Mouse (Mus musculus) heart, postnatal 36 days (tissue): Measurements from ENCODE around the gene Crabp2. TPM values are rescaled to one million over a fixed set of nuclear protein-coding genes. Genes with fewer than 3 reads are reported as not detected.
A peak's percentile ranks its signal among the peaks of the same experiment; 100 is the strongest.

Experiments
- DNase-seq, 2 experiments: peaks; one replicate each; pipeline ENCODE4 v3.0.0; 2021 to 2022
- intact Hi-C: fragments of 180-260 bp; cut with DNase I; formaldehyde crosslinking; loops from one replicate; pipeline ENCODE4 v1.15.1; 2025
- total RNA-seq, 2 experiments: library from RNA; stranded (reverse); gene quantifications; 2 replicates each; pipeline ENCODE4 v1.2.3; 2021

Crabp2 gene
- total RNA-seq, 2 experiments from 2014 or later = not detected

DNA sequence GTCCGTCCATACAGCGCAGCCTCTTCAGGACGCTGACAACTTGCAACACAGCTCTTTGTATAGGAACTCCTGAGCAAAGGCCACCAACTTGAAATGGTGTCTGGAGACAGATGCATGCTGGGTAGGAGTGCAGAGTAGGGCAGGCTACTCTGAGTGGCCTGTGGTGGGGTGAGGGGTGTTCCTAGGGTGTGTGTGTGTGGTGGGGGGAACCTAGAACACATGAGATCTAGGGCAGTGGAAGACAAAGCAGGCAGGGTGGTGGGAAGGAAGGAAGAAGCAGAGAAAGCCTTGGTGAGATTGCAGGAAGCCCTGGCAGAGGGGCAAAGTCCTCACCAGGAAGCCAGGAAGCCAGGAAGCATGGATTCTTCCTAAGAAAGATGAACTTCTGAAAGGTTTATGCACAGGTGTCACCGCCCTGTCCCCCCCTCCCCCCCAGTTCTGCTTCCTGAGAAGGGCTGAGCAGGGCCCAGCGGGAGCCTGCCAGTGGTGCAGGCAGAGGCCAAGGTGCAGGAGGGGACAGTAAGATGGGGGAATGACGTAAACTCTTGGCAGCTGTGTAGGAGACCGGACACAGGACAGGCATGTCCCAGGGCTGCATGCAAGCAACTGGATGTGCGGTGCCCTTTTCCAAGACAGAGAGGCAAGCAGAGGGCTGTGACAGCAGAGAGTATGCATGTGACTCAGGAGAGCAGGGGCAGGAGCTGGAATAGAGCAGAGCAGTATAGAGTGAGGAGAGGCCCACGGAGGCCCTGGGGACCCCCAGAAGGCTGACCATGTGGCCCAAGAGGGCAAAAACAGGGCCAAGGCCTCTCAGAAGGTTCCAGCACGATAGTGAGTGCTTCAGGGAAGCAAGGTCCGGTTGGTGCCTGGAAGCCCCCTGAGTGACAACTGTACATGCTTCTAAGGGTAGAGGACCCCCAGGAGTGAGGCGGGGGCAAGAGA, 33.7 kb downstream of the Crabp2 start:
- DNase-seq = peak; percentile 65 to 69
- intact Hi-C loops = loop anchor here (1.0 to 5.0 kb wide), 2 partner anchors 12 to 155 kb away; no protein-coding TSS in a partner anchor

DNA sequence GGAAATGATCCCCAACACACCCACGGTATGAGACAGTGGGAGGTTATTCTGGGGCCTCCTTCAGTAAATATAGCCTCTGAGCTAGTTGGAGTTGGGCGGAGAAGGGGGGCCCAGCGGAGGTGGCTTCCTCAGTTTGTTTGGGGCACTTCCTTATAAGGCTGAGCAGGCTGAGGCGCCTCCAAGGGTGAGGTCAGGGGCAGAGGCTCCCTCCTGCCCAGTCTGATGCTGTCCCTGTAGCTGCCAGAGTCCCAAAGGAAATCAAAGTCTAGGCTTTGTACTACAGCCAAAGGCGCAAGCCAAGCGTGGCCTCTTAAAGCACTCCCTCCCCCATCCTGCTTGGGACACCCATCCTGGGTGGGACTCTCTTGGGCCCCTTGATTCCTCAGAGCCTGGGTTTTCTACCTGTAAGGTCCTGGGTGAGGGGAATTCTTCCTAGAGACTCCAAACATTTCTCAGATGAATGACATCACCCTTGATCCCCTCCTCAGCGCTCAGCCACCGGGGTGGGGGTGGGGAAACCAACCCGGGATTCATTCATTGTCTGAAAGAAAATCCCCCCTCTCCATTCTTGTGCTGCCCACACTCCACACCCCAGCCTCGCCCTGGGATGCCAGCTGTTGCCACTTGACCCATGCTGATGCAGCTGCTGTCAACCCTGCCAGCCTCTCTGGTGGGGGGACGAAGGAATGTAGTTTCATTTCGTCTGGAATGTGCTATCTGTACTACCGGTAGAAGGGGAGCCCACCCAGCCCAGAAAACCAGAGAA, 34.6 kb downstream of the Crabp2 start:
- DNase-seq = peak in 1 of 2 experiments; percentile 58
- intact Hi-C loops = loop anchor here (1.0 to 5.0 kb wide), 2 partner anchors 13 to 154 kb away; no protein-coding TSS in a partner anchor

GRCm38 (mm10) chr3:87983627-87984026, 35.2 kb downstream of the Crabp2 start:
- intact Hi-C loops = loop anchor here (5.0 kb wide), 1 partner anchor 154 kb away; no protein-coding TSS in a partner anchor
- no peak for DNase-seq

DNA sequence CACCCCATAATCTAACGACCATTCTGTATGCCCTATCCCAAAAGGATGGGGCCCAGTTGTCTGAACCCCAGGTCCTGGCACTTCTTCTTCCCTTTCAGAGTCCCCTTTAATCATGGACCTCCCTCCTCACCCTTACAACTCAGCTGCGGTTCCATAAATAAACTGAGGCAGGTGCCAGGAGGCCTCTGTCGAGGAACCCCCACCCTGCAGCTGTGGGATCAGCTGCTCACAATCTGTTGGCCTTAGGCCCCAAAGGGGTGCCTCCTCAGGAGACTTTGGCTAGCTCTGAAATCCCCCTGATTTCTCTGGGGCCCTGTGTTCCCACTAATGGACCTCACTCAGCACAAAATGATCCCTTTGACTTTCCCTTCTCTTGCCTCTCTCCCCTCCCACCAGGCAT, 35.6 kb downstream of the Crabp2 start:
- DNase-seq = no peak
- intact Hi-C loops = loop anchor here (5.0 kb wide), 1 partner anchor 153 kb away; no protein-coding TSS in a partner anchor

DNA sequence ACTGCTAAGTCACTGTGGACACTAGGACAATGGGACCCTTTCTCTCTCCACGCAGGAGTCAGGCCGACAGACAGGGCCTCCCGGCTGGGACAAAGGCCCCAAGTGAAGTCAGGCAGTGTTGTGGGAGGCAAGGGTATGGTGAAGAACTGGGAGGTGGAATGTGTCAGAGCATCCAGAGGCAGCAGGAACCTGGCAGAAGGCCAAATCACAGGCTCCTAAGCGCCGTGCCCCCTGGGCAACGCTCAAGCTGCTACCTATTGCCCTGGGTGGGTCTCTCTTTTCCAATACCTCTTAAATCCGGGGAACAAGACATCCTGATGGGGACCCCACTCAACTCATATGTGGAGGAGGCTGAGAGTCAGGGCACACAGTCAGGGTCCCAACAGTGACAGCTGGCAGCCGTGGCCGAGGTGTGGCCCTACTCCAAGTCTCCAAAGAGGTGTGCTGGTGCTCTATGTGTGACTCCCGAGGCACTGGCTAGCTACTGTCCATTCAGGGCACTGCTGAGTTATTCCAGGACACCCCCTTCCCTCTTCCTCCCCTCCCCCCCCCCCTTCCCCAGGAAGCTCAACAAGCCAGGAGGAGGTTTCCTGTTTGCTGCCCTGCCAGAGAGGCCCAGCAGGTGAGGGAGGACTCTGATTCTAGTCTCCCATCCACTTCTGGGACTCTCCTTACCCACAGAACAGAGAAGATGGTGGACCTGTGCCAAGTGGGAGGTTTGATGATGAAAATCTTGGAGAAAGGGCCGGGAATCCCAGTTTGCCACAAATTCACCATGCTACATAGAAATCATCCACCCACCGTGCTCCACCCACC, 37.2 kb downstream of the Crabp2 start:
- intact Hi-C loops = no loop called here
- DNase-seq = peak in 1 of 2 experiments; percentile 34

GRCm38 (mm10) chr3:87986868-87987267, 38.4 kb downstream of the Crabp2 start:
- intact Hi-C loops = loop anchor here (1.0 kb wide), 2 partner anchors 17 to 52 kb away; no protein-coding TSS in a partner anchor
- peak; percentile 93 to 98 for DNase-seq

GRCm38 (mm10) chr3:87987633-87988032, 39.2 kb downstream of the Crabp2 start:
- intact Hi-C loops = loop anchor here (1.0 kb wide), 2 partner anchors 17 to 52 kb away; no protein-coding TSS in a partner anchor
- no peak for DNase-seq

- intact Hi-C loops = no loop called here
- no peak for DNase-seq
Observed at GRCm38 (mm10) chr3:87988068-87988467, 39.6 kb downstream of the Crabp2 start.

DNA sequence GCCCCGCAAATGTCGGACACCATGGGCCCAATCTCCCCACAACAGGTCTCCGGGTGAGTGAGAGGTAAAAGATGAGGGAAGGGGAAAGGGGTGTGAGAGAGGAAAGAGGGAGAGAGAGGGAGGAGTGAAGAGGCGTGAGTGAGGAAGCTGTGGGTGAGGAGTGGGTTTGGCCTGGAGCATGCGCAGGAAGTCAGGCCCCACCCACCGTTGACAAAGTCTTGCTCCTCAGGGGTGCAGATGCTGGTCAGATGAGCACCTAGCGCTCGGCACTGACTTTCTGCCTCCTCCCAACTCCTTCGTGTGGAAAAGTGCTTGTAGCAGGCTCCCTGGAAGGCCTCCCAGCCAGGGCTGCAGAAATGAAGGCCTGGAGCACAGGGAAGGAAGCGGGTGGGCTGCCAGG, 41.5 kb downstream of the Crabp2 start:
- intact Hi-C loops = no loop called here

GRCm38 (mm10) chr3:87993436-87993835, 45.0 kb downstream of the Crabp2 start:
- intact Hi-C loops = no loop called here
- no peak for DNase-seq

More for the DNA sequence above, 41.5 kb downstream of the Crabp2 start:
- DNase-seq = no peak

- intact Hi-C loops = no loop called here
- no peak for DNase-seq
Observed at GRCm38 (mm10) chr3:87995331-87995730, 46.9 kb downstream of the Crabp2 start.

DNA sequence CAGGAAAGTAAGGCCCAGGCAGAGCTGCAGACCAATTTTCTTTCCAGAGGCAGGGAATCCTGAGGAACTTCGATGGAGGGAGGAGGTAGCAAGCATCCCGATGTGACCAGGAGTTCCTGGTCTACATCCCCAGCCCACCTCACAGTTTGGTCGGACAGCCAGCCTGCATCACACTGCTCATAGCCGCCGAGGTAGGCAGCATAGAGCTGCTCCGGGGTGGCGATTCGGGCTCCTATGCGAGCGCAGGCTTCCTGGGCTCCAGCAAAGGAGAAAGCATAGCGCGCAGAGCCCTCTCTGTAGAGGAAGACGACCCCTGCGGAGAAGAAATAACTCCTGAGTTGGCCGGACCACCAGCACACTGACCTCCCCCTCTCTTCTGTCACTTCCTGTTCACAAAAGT, 47.9 kb downstream of the Crabp2 start:
- intact Hi-C loops = no loop called here

DNA sequence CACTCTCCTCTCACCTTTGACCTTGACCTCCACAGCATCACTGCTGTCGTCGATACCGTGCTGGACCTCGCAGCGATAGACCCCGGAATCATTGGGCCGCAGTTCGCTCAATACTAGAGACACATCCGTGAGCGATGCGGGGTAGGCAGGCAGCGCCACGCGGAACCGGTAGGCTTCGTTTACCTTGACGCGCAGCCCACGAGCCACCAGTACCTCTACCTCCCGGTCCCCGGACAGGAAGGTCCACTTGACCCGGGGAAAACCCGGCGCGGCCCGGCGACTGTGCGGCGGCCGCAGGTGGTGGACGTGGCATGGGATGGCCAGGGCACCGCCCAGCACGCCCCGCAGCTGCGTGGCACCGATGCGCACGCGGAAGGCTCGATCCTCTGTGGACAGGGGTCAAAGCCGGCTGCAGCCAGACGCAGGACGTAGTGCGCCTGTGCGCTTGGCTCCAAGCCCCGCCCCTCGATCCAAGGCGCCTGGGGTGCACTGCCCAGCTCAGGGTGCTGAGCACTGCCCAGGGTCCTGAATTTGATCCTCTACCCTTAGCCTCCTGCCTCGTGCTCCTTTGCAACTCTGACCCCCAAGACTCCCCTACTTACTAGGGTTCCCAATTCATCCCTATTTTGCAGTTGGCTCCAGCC, 48.6 kb downstream of the Crabp2 start:
- no peak for DNase-seq
- intact Hi-C loops = no loop called here

More for the DNA sequence above, 47.9 kb downstream of the Crabp2 start:
- DNase-seq = no peak

DNA sequence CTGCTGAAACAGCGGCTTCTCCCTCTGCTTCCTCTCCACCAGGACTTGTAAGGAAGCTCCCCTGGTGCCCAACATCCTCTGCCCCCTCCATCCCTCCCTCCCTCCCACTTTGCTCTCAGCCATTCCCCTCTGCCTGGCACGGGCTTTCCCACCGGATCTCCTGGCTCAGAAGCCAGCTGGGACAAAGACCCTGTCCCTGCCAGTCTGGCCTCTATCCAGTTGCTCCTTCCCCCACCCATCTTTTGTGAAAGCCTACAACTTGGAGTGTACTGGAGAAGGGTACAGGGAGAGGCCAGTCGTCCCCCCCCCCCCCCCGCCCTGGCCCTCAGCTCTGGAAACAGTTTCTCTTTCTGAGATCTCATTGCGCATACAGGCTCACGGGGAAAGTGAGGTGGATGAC, 50.3 kb downstream of the Crabp2 start:
- DNase-seq = no peak
- intact Hi-C loops = no loop called here

DNA sequence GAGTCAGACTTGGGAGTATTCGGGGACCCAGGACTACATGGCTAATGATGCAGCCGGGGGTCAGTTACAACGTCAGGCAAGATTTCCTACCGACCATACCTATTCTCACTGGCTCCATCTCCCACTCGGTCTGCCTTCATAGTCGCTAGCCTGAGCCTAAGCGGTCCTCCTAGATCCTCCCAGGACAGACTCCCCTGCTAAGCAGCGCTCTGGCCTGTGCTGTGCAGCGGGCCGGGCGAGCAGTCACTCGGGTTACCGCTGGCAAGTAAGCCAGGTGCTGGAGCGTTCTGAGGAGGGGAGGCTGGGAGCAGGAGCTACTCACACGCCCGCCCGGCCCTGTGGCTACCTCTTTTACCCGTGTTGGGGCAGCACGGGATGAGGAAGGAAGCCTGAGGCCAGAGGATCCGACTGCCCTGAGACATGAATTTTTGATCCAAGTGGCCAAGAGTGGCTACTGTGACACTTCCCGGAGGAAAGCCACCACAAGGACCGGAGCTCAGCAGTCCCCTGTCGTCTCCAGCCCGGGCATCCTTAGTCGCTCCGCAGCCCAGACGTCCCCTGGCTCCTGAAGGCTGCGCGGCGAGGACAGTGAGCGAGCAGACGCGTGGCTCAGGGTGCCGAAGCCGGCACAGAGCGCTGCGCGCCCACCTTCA, 50.9 kb downstream of the Crabp2 start:
- intact Hi-C loops = no loop called here
- no peak for DNase-seq

DNA sequence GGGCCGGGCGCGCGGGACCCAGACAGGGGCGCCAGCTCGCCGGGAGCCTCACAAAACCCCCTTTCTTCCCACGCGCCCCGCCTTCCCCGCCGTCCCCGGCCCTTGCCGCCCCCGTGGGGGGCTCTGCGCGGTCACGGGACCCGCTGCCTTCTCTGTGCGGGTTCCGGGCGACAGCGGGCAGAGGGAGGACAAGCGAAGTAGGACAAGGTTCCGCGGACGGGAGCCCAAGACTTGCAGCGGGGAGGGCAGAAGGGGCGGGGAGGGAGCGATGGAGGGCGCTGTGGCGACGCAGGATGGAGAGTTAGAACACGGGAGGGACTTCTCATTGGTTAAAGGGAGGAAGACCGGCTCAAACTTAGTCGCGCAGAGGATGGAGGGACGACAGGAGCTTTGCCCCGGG, 51.7 kb downstream of the Crabp2 start, which contains the start of gene Bcan:
TSS of gene Bcan (minus strand) at position 50 of the 400 bp plus-strand sequence.
- intact Hi-C loops = no loop called here

DNA sequence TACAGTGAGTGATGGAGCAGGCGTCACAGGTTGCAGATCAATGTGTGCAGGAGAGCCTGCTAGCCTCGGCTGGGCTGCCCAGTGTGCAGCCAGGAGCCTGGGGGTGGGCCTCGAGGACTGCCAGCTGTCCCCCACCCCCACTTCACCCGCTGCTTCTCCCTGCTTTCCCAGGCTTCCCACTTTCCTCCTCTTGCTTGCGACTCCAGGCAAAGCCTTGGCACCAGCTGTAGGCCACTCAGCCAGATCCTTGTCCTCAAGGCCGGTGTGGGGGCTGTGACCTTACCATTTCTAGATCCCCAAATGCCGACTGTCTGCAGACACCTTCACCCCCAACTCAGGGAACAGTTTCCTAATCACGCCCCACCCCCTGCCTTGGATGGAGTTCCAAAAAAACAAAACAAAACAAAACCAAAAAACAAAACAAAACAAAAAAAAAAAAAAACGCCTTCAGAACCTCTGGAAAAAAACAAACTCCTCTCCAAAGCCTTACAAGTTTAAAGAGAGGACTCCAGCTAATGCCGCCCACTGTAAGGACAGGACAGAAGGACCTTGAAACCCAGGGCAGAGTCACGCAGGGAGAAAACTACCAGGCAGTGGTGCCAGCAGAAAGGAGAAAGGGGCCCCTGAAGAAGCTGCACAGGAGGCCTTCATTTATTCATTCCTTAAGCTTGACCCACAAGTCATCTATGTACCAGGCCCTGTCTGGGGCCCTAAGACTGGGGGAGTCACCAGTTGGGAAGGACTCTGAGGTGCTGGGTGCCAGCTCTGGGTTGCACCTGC, 52.5 kb downstream of the Crabp2 start:
- no peak for DNase-seq
- intact Hi-C loops = no loop called here

More for the DNA sequence above, 51.7 kb downstream of the Crabp2 start, which contains the start of gene Bcan:
- no peak for DNase-seq

- intact Hi-C loops = no loop called here
- no peak for DNase-seq
Observed at GRCm38 (mm10) chr3:88002291-88002976, 54.0 kb downstream of the Crabp2 start.
